Mouse (Mus musculus) liver, postnatal 0 days (tissue): ENCODE data around the gene Mmp23.

Source experiments
- CTCF ChIP-seq: sonication (generic); IDR thresholded peaks from 2 replicates; pipeline ENCODE4 v1.5.1; 2016; ENCODE audit warnings: antibody characterized with exemption, low read depth
- EP300 ChIP-seq: IDR thresholded peaks from 2 replicates; pipeline ENCODE4 v1.6.1; 2016; ENCODE audit warnings: antibody characterized with exemption, low read depth, mild to moderate bottlenecking

GRCm38 (mm10) chr4:155651553-155652269 is 1.5 kb downstream of the Mmp23 start:
- TF ChIP-seq CTCF (no peak), EP300 (no peak)
